Mouse (Mus musculus): ENCODE measurements around the gene Gm6902. TPM values are rescaled to one million over a fixed set of nuclear protein-coding genes. Genes with fewer than 3 reads are reported as not detected.
"Not testable (repeated sequence)": the region's sequence is repeated elsewhere in the genome, so short reads cannot be mapped to it uniquely, and the experiment has no call there.

The Gm6902 gene
- not detected in 2 replicates for polyA plus RNA-seq (2015; fragmentation: Nextera tagmentation; extraction: Ambion mirVana)

- H3K4me1 ChIP-seq (replicated peaks; ENCODE audit: control insufficient read depth, insufficient read depth, low read length); ATAC-seq (ENCODE audit: low read depth); H3K27ac ChIP-seq (ENCODE audit: low read length); H3K27me3 ChIP-seq (ENCODE audit: control insufficient read depth, insufficient read depth, low read depth, low read length); H3K9me3 ChIP-seq (ENCODE audit: control insufficient read depth, low read length); H3K9ac ChIP-seq (ENCODE audit: low read length); H3K4me2 ChIP-seq (ENCODE audit: low read depth, low read length); H3K36me3 ChIP-seq (ENCODE audit: control insufficient read depth, insufficient read depth, low read length); H3K4me3 ChIP-seq (ENCODE audit: low read length): not testable (repeated sequence)
- no CpG with 5 or more reads among the region's 2 CpGs for WGBS
Measured at GRCm38 (mm10) chr7:23278800-23279199, at the start of gene Gm6902. Gene Gm6902 (minus strand): TSS chr7:23278900.

DNA sequence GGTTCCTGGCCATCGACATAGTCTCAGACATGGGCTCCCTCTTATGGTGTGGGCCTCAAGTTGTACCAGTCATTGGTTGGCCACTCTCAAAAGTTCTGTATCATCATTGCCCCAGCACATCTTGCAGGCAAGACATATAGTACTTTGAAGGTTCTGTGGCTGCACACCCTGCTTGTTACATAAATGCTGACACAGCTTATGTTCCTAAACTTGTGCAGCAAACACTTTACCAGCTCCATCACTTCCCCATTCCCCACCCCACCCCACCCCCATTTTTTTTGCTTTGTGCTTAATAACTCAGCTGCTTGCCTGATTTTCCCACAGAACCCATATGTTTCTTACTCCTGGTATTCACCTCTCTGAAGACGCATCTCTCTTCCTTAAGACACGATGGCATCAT is 22.2 kb upstream of the Gm6902 start, which contains the start of gene Nlrp4e:
TSS of gene Nlrp4e (plus strand) at position 301 of the 400 bp plus-strand sequence.
- WGBS: 83% methylated on average over 3 of the region's 3 CpGs
- not testable (repeated sequence) for H3K4me2 ChIP-seq (ENCODE audit: low read depth, low read length); H3K27me3 ChIP-seq (ENCODE audit: control insufficient read depth, insufficient read depth, low read depth, low read length); H3K4me3 ChIP-seq (ENCODE audit: low read length); H3K4me1 ChIP-seq (replicated peaks; ENCODE audit: control insufficient read depth, insufficient read depth, low read length); H3K9ac ChIP-seq (ENCODE audit: low read length); H3K27ac ChIP-seq (ENCODE audit: low read length); H3K9me3 ChIP-seq (ENCODE audit: control insufficient read depth, low read length); ATAC-seq (ENCODE audit: low read depth); H3K36me3 ChIP-seq (ENCODE audit: control insufficient read depth, insufficient read depth, low read length)

DNA sequence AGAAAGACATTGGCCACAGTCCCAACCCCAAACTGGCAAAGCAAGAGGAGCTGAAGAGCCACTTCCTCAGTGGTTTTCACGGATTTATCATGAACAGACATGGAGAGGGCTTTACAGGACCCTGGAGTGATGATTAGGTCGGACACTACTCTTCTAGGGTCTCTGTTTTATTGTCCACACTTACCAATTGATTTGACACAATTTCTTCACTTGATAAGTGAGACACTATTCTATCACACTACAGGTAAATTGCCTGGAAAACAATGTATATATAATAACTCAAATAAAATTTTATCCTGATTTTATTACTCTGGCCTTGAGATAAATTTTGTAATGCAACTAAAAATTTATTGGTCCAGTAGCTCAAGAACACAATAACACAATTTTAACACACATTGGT is 27.1 kb downstream of the Gm6902 start, which contains the start of gene Vmn1r166:
TSS of gene Vmn1r166 (minus strand) at position 101 of the 400 bp plus-strand sequence.
- H3K9ac ChIP-seq (ENCODE audit: low read length); H3K9me3 ChIP-seq (ENCODE audit: control insufficient read depth, low read length); H3K4me2 ChIP-seq (ENCODE audit: low read depth, low read length); H3K4me3 ChIP-seq (ENCODE audit: low read length); H3K4me1 ChIP-seq (replicated peaks; ENCODE audit: control insufficient read depth, insufficient read depth, low read length); H3K36me3 ChIP-seq (ENCODE audit: control insufficient read depth, insufficient read depth, low read length); H3K27ac ChIP-seq (ENCODE audit: low read length); H3K27me3 ChIP-seq (ENCODE audit: control insufficient read depth, insufficient read depth, low read depth, low read length); ATAC-seq (ENCODE audit: low read depth): not testable (repeated sequence)
- no CpG with 5 or more reads among the region's 2 CpGs for WGBS

Other genes starting within 250 kb of the Gm6902 start
- gene Vmn1r163, start 223.4 kb downstream of the Gm6902 start, polyA plus RNA-seq (2015; fragmentation: Nextera tagmentation; extraction: Ambion mirVana): not detected in 2 replicates
- not detected in 2 replicates for gene Gm8720, start 211.4 kb downstream of the Gm6902 start, polyA plus RNA-seq (2015; fragmentation: Nextera tagmentation; extraction: Ambion mirVana)
- not detected in 2 replicates for gene Gm10662, start 134.4 kb downstream of the Gm6902 start, polyA plus RNA-seq (2015; fragmentation: Nextera tagmentation; extraction: Ambion mirVana)
- gene Vmn1r165, start 61.6 kb downstream of the Gm6902 start, polyA plus RNA-seq (2015; fragmentation: Nextera tagmentation; extraction: Ambion mirVana): not detected in 2 replicates
- not detected in 2 replicates for gene Vmn1r166, start 27.2 kb downstream of the Gm6902 start, polyA plus RNA-seq (2015; fragmentation: Nextera tagmentation; extraction: Ambion mirVana)
- not detected in 2 replicates for gene Nlrp4e, start 22.3 kb upstream of the Gm6902 start, polyA plus RNA-seq (2015; fragmentation: Nextera tagmentation; extraction: Ambion mirVana)
- not detected in 2 replicates for gene Nlrp5, start 107.0 kb upstream of the Gm6902 start, polyA plus RNA-seq (2015; fragmentation: Nextera tagmentation; extraction: Ambion mirVana)
- not detected in 2 replicates for gene Vmn1r167, start 228.3 kb upstream of the Gm6902 start, polyA plus RNA-seq (2015; fragmentation: Nextera tagmentation; extraction: Ambion mirVana)